Mouse (Mus musculus) frontal cortex, postnatal 25 days (tissue): Measurements from ENCODE around the gene Glod5.
"Not testable (repeated sequence)": the region's sequence is repeated elsewhere in the genome, so short reads cannot be mapped to it uniquely, and the experiment has no call there.

ENCODE experiments used
- DNase-seq, 2 experiments: peaks; one replicate each; pipeline ENCODE4 v3.0.0; 2022; ENCODE audit warnings: low spot score in 2 of 2

Glod5 gene

DNA sequence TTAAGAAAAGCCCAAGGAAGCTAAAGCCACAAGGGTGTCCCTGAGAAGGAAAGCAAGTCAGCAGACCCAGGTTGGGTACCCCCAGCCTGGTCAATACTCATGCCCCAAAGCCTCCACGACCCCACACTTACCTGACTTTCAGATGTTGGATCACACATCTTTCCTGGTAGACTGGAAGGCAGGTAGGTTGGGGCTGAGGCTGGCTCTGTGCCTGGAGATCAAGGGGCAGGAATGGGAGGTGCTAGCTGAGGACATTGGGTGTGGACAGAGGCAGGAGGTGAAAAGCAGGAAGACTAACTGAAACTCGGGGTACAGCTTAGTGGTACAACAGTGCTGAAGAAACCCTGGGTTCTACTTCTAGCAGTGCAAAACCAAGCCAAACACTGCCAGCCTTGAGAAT lies at the start of gene Glod5:
TSS of gene Glod5 (minus strand) at position 207 of the 400 bp plus-strand sequence.
- DNase-seq, result no peak

DNA sequence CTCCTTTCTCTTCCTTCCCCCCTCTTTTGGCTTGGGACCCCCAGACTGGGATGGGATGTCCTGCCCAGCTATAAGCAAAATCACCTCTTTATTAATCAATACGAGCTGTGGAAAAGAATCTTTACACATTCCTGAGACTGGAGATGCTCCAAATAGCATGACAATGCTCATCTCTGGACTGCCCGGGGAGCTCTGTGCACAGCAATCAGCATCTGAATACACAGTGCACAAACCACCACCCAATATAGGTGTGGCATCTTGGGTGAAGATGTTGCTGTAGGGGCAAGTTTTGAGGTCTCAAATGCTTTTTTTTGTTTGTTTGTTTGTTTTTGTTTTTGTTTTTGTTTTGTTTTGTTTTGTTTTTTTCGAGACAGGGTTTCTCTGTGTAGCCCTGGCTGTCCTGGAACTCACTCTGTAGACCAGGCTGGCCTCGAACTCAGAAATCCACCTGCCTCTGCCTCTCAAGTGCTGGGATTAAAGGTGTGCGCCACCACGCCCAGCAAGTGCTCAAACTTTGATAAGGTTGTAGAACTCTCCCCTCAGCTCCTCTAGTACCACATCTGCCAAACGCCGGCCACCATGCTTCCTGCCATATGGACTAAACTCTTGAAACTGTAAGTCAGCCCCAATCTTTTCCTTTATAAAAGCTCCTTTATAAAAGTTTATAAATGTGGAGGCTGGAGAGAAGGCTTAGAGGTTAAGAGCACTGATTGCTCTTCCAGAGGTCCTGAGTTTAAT lies 32.9 kb upstream of the Glod5 start:
- not testable (repeated sequence) for DNase-seq

DNA sequence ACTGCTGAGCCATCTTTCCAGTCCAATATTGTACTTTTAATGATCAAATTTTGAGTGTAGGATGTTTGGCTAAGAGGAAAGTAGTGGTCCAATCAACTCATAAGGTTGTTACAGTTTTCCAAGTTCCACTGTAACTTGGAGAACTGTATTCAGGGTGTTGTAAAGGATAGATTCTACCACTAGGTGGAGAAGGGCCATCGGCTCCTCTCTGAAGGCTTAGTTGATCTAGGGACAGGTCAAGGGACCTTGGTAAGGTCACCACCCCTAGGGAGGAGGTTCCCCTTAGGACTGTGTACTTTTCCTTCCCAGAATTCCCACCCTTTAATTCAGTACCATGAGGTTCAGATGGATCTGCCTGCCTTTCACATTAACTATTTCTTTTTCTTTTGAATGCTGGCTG lies 14.7 kb upstream of the Glod5 start:
- DNase-seq, result no peak

DNA sequence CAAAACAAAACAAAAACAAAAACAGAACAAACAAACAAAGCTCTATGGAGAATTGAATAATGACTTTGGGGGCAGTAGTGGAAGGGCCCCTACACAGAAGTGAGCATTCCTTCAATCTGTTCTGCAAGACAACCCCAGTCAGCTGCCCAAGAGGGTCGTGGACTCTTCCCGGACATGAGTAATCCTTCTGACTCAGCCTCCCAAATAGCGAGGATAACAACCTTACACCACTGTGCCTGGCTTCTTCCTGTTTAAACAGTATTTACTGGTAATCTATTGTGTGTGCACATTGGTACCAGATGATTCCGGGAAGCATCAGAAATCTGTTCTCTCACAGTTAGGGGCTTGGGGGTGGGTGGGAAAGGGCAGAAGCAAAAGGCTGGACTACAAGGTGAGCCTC lies 8.5 kb upstream of the Glod5 start:
- no peak for DNase-seq

DNA sequence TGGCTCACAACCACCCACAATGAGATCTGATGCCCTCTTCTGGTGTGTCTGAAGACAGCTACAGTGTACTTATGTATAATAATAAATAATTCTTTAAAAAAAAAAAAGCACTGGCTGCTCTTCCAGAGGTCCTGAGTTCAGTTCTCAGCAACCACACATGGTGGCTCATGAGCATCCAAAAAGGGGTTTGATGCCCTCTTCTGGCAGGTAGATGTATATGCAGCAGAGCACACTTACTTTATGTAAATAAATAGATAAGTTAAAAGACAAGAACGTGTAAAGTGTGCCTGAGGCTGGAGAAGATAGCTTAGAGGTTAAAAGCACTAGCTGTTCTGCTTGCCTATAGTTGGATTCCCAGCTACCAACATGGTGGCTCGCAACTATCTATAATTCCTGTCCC lies 6.5 kb upstream of the Glod5 start:
- DNase-seq, result no peak

DNA sequence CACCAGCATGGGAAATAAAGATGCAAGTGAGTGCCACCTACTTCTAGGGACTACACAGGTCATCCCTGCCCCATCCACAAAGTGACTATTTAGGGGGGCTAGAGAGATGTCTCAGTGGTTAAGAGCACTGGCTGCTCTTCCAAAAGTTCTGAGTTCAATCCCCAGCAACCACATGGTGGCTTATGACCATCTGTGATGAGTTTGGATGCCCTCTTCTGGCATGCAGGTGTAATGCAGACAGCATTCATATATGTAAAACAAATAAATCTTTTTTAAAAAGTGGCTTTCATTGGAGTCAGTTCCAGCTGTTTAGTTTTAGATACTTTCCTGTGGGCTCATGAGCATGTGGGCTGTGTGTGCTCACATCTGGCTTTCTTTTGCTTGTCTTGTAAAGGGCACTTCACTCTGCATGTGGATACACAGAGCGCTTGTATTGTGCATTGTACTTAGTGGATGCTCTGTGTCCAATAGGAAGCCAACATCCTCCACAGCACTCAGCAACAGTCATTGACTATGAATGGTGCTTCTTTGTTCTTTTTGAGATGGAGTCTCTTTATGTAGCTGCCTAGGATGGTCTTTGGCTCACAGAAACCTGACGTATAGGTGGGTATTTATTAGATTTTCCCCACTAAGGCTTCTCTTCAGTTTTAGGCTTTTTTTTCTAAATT lies 2.0 kb upstream of the Glod5 start:
- no peak for DNase-seq

DNA sequence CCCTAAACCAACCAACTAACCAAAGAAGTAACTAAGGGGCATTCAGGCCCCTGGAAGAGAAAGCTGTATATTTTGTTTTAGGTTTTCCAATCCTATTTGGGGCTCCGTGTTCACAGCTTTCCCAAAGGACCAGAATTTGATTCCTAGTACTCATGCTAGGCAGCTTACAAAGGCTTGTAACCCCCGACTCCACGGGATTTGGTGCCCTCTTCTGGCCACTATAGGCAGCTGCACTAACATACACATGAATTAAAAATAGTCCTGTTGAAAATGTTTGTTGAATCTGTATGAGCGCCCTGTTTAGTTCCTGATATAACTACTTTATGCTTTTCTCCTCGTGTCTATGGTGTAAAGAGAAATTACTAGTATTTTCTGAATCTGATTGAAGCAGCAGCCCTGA lies 1.1 kb downstream of the Glod5 start:
- DNase-seq, result no peak

DNA sequence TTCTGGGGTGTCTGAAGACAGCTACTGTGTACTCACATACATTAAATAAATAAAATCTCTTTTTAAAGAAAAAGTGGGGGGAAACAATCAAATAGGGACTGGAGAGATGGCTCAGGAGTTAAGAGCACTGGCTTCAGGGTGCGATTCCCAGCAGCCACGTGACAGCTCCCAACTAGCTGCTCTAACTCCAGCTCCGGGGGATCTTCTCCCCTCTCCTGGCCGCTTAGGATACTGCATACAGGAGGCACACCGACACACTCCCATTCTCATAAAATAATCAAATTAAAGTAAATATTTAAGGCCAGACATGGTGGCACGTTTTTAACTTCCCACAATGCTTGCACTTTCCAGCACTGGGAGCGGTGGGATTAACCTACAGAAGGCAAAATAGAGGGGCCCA lies 2.6 kb downstream of the Glod5 start:
- not testable (repeated sequence) for DNase-seq

DNA sequence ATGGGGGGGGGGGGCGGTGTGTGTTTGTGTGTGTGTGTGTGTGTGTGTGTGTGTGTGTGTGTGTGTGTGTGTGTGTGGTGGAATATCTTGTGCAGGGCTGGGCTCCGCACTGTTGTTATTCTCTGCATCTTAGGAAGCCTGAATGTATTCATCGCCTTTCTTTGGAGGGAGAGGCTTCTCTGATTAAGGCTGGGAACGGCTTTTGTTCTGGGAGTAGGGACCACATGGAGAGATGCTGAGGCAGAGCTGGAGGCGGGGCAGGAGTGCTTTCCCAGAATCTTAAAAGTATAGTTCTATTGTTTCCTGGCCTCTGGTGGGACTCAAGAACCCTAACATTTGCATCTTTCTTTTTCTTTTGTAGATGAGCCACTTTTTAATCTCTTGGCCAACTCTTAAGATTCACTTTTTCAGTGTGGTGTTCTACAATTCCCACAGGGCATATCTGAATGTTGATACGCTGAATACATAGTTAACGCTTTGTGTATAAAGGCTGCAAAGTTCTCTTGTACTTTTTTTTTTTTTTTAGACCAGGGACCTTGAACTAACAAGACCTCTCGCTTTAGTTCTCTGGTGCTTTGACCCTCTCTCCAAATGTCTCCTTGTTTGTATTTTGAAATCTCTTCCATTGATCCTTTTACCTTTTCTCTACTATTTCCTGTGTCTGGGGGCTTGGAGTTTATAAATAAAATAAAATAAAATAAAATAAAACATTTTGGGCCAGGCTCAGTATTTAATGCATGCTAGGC lies 4.5 kb downstream of the Glod5 start:
- DNase-seq, result no peak

DNA sequence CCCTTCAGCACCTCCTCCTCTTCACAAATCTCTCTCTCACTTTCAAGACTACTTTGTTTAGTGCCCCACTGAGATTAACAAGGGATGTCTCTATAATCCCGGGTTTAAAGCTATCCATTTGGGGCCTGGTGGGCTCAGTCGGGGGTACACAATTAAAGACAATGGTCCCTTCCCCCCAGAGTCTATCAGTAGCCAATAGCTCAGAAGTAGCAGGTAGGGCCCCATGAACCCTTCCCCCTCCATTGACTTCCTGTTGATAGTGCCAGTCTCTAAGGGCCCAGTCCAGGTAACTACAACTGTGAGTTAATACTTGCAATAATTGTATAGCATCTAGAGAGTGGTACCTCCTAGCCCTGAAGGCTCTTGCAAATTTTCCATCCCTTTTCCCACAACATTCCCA lies 5.1 kb downstream of the Glod5 start:
- no peak for DNase-seq

DNA sequence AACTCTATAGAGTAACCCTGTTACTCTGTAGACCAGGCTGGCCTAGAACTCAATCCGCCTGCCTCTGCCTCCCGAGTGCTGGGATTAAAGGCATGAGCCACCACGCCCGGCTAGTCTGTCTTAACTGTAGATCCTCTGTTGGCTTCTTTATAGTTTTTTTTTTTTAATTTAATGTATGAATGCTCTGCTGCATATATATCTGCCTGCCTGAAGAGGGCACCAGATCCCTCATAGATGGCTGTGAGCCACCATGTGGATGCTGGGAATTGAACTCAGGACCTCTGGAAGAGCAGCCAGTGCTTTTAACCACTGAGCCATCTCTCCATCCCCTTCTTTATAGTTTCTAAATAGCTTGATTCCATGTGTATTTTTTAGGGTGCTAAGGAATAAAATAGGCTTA lies 8.9 kb downstream of the Glod5 start:
- DNase-seq, result not testable (repeated sequence)

DNA sequence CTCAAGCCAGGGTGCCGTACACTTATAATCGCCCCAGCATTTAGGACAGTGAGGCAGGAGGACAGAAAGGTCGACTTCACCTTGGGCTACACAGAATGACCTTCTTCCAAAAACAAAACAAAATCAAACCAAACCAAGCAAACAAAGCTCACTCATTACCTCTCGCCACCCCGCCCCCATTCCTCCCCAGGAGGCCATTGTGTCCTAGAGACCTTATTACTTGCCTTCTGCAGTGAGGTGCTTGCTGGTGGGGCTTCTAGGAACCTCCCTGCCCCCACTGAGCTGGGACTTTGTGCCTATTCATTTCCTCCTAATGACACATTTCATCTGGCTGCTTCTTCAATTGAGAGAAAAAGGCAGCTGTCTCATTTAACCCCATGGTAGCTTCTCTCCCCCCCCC lies 9.7 kb downstream of the Glod5 start:
- DNase-seq, result no peak

DNA sequence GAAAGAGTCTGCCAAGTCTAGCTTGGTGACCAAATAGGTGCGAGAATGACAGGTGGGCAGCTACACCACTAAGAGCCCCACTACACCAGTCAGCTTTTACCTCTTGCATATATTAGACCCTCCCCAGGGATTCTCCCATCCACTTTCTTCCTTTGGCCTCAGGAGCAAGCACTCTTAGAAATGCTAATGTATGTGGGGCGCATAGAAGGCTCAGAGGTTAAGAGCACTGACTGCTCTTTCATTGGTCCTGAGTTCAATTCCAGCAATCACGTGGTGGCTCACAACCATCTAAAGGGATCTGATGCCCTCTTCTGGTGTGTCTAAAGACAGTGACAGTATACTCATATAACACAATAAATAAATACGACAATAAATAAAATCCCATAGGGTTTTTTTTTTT lies 15.3 kb downstream of the Glod5 start:
- DNase-seq, result no peak

DNA sequence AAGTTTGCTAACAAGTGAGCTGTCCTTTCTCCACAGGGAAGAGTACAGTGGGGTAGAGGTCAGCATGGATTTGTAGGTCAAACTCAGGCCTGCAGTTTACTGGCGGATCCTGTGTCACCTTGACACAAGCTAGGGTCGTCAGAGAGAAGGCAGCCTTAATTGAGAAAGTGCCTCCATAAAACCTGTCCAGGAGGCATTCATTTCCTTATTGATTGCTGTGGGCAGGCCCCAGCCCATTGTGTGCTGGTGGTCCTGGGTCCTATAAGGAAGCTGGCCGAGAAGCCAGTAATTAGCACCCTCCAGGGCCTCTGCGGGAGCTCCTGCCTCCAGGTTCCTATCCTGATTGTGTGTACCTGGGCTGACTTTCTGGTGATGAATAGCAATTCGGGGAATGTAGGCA lies 16.3 kb downstream of the Glod5 start:
- no peak for DNase-seq

DNA sequence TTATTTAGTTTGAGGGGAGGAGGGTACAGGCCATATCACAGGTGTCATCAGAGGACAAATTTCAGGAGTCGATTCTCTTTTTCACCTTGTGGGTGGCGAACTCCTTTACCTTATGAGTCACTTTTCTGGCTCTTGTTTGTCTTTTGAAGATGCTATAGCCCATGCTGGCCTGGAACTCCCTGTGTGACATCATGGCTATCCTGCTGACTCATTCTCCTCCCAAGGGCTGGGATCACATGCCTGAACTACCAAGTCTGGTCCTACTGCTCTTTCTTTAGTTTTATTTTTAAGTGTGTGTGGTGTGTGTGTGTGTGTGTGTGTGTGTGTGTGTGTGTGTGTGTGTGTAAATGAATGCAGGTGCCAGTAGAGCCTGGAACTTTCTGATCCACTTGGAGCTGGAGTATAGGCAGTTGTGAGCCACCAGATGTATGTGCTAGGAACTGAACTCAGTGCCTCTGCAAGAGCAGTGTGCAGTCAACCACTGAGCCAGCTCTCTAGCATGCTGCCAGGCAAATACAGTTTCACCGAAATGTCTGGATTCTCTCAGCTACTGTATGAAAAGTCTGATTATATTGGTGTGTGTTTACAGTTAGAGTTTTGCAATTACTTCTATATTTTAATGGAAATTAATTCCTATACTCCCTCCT lies 17.6 kb downstream of the Glod5 start:
- DNase-seq, result no peak

DNA sequence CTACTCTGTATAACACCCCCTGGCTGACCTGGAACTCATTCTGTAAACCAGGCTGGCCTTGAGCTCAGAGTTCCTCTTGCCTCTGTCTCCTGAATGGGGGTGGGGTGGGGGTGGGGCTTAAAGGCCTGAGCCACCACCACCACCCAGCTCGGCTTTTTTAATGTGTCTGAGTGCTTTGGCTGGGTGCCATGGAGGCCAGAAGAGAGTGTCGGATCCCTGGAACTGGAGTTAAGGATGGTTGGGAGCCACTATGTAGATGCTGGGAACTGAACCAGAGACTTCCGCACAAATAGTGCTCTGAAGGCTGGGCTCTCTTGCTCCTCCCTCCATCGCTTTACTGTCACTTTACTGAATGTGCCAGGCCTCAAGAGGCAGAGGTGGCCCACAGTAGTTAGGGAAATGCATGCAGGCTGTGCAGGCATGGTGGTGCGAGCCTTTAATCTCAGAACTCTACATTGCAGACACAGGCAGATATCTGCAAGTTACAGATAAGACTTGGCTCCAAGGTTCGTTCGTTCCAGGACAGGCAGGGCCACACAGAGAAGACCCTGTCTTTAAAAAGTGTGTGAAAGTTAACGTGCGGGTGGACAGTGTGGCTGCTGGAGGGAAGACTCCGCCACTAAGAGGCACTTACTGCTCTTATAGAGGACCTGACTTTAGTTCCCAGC lies 25.1 kb downstream of the Glod5 start:
- DNase-seq, result no peak

DNA sequence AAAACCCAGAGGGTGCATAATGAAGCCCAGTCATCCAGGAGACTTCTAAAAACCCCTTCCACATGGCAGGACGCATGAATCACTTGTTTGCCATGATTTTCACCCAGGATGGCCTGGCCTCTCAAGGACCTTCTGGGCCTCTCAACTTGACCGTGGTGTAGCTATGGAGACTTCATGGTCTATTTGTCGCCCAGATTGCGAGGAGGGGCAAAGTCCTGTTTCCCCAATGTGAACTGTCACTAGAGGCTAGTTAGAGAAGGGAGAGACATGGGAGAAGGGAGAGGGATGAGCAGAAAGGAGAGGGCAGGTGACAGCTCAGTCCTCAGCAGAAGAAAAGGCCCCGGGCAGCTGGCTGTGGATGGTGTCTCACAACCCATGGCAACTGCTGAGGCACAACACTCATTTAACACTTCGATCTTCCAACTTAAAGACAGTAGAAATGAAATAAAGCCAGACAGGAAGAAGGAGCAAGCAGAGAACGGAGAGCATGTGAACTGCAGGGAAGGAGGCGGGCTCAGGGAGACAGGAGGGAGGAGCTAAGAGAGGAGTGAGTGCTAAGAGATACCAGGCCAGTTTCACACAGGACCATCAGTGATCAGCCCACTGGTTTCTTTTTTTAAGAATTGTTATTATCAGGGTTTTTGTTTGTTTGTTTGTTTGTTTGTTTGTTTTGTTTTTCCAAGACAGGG lies 25.8 kb downstream of the Glod5 start:
- DNase-seq, result no peak

DNA sequence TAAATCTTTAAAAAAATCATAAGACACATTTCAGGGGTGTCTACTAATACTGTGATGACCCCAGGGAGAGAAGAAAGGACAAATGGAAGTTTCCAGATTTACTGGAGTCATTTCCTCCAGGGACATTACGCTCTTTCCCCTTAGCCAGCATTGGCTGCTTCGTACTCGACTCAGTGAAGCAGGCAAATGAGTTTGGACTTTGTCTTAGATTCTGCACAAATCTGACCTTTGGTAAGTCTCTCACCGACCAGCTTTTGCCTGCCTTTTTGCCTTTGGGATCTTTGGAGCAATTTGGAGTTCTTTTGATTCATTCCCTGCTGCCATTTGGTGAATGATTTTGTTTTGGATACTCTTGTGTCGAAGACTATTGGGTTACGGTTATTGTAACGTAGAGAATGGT lies 36.9 kb downstream of the Glod5 start:
- DNase-seq, result no peak

DNA sequence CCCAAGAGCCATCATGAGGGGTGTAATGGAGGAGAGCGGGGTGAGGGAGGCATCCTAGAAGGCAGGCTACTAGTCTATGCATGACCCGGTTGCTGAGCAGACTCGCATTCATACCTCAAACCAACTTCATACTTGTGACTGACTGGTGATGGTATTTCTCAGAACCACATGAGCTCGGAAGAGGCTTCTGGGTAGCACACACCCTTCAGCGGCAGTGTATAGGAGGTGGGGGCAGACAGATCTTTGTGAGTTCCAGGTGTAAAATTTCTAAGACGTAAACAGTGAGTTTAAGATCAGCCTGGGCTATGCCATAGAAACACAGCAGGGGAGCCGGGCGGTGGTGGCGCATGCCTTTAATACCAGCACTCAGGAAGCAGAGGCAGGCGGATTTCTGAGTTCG lies 40.4 kb downstream of the Glod5 start, which contains the start of gene Gata1:
TSS of gene Gata1 (minus strand) at position 180 of the 400 bp plus-strand sequence.
- no peak for DNase-seq

DNA sequence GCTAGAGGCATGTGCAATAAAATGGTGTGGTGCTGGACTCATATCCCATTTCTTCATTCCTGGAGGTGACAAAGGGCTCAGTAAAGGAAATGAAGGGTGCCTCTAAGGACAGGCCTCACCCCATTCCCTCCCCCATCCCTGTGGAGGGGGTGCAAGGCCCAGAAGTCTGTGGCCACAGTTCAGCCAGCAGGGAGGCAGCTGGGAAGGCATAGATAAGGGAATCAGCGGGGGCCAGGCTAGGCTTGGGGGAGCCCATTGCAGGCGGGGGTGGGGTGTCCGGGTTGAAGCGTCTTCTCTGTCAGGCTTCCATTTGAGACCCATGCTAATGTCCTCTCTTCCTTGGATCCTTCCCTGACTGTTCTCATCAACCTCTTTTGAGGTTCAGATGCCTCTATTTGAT lies 47.0 kb downstream of the Glod5 start:
- DNase-seq, result no peak

DNA sequence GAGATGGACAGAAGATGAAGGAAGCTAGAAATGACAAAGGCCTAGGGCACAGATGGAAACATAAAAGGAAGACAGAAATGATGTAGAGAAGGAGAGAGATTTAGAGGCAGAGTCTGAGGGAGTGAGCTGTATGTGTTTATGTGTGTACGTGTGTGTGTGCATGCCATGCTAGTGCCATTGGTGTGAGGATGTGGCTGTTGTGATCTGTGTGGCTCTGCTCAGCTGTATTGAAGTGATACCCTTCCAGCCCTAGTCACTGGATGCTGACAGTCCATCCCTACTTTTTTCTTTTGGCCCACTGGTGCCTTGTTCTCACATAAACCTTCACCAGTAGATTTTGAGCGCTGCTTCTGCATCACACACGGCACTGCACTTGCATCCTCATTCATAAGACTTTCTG lies 49.4 kb downstream of the Glod5 start:
- no peak for DNase-seq
